Mouse (Mus musculus) liver, embryonic 13.5 days (tissue): Measurements from ENCODE around the gene Tex52. TPM values are rescaled to one million over a fixed set of nuclear protein-coding genes. Genes with fewer than 3 reads are reported as not detected.

Source experiments
- ATAC-seq: fragments of 200-750 bp; cut with Nextera tagmentation; 2 replicates; pipeline ENCODE4 v1.8.0; 2017; ENCODE audit warnings: low read depth, mild to moderate bottlenecking, moderate number of reproducible peaks, moderate library complexity
- DNase-seq: peaks from one replicate; pipeline ENCODE4 v3.0.0; 2022
- H3K27ac ChIP-seq: fragments of 300-500 bp; sonication (generic); 2 replicates; pipeline ENCODE4 v1.5.1; 2015; ENCODE audit warnings: moderate library complexity, mild to moderate bottlenecking, inconsistent platforms
- H3K27me3 ChIP-seq: fragments of 300-500 bp; sonication (generic); 2 replicates; pipeline ENCODE4 v1.6.1; 2015; ENCODE audit warnings: mild to moderate bottlenecking, inconsistent platforms
- H3K36me3 ChIP-seq: fragments of 300-500 bp; sonication (generic); 2 replicates; pipeline ENCODE4 v1.6.1; 2015; ENCODE audit warnings: mild to moderate bottlenecking, inconsistent platforms
- H3K4me1 ChIP-seq: fragments of 300-500 bp; sonication (generic); replicated peaks from 2 replicates; pipeline ENCODE4 v1.6.1; 2015; ENCODE audit warnings: inconsistent platforms
- H3K4me2 ChIP-seq: fragments of 300-500 bp; sonication (generic); 2 replicates; pipeline ENCODE4 v1.6.1; 2015; ENCODE audit warnings: inconsistent platforms, mild to moderate bottlenecking, moderate library complexity
- H3K4me3 ChIP-seq: fragments of 300-500 bp; sonication (generic); replicated peaks from 2 replicates; pipeline ENCODE4 v1.5.1; 2015; ENCODE audit warnings: mild to moderate bottlenecking, inconsistent platforms
- H3K9ac ChIP-seq: fragments of 300-500 bp; sonication (generic); 2 replicates; pipeline ENCODE4 v1.6.1; 2015; ENCODE audit warnings: mild to moderate bottlenecking, inconsistent platforms
- H3K9me3 ChIP-seq: fragments of 300-500 bp; sonication (generic); replicated peaks from 2 replicates; pipeline ENCODE4 v1.6.1; 2016; ENCODE audit warnings: inconsistent platforms
- WGBS: fragments of 180-500 bp; shearing (Covaris S2); methylation state at CpG from one replicate; pipeline ENCODE4 v1.1.7; 2015; ENCODE audit not compliant: insufficient replicate concordance; 5-methylcytosine and 5-hydroxymethylcytosine counted together
- polyA plus RNA-seq: library from polyadenylated mRNA; unstranded; fragments of >200 nt; fragmentation: Nextera tagmentation; extraction: Ambion mirVana; gene quantifications from 2 replicates; pipeline ENCODE4 v1.2.1, GENCODE M21; 2015

Tex52 gene
- polyA plus RNA-seq, 1 experiment from 2014 or later, result not detected

DNA sequence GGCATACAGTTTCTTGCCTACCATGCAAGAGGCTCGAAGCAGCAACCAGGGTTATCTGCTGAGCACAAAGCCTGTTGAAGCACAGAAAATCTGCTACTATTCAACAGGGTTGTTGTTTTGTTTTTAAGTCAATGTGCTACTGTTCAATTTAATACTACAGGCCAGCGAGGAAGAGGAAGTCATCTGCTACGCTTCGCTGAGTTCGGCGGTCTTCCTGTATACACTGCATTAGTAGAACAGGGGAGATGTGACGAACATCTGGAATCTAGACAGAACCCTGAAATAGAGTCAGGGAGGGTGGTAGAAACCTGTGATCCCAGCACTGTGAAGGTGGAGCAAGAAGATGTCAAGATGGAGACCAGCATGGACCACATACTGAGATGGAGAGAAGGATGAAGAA lies 8.5 kb downstream of the Tex52 start:
- Histone ChIP-seq H3K4me3 (no peak overlapping the region), H3K27ac (no peak overlapping the region), H3K9ac (no peak overlapping the region), H3K27me3 (no peaks in the 10 kb centered on the region), H3K36me3 (no peaks in the 10 kb centered on the region), H3K4me2 (no peak overlapping the region), H3K4me1 (no peaks in the 10 kb centered on the region), H3K9me3 (no peaks in the 10 kb centered on the region)
- no peak for DNase-seq
- no peak for ATAC-seq
- 54% methylated on average over 7 of the region's 7 CpGs for WGBS

DNA sequence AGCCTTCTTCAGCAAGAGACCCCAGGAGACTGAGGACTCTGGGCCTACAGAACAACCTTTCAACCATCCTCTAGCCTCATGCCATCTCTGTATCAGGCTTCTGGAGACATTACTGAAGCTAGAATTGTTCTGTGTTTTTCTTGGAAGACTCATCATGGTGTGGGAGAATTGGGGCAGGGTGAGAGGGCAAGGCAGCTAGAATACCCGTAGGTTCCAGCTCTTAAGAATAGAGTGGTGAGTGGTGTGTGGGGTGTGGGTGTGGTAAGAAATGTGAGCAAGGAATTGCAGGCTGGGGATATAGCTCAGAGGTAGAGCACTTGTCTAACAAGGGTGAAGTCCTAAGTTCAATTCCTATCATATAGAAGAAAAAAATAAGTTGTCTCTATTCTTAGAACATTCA lies 9.8 kb downstream of the Tex52 start:
- no peak overlapping the region for H3K4me3 ChIP-seq
- H3K9ac ChIP-seq, result no peak overlapping the region
- no peaks in the 10 kb centered on the region for H3K27me3 ChIP-seq
- H3K27ac ChIP-seq, result no peak overlapping the region
- no peak overlapping the region for H3K4me2 ChIP-seq
- ATAC-seq (no peak), DNase-seq (no peak)
- H3K36me3 ChIP-seq, result no peaks in the 10 kb centered on the region
- H3K9me3 ChIP-seq, result no peaks in the 10 kb centered on the region
- WGBS, result 54% methylated on average over 1 of the region's 1 CpGs
- H3K4me1 ChIP-seq, result no peaks in the 10 kb centered on the region

DNA sequence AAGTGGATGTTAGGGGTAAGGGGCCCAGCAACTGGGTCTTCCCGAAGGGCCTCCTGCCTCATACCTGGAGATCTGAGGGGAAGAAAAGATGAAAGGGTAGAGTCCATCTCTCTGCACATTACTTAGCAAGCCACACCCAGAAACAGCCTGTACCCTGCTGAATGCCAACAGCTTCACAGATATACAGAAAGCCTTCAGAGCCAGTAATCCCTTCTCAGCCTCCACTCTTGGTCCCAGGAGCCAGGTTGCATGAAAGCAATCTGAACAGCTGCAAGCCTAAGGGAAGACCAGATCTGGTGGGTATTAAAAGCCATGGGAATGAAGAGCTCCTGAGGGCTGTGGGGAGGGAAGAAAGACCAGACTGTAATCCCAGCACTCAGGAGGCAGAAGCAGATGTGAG lies 13.9 kb downstream of the Tex52 start:
- WGBS, result 88% methylated on average over 1 of the region's 1 CpGs
- Histone ChIP-seq H3K9ac (no peak overlapping the region), H3K36me3 (no peaks in the 10 kb centered on the region), H3K27me3 (no peaks in the 10 kb centered on the region), H3K4me2 (no peak overlapping the region), H3K4me1 (no peaks in the 10 kb centered on the region), H3K9me3 (no peaks in the 10 kb centered on the region), H3K27ac (no peak overlapping the region), H3K4me3 (no peak overlapping the region)
- DNase-seq (no peak), ATAC-seq (no peak)

DNA sequence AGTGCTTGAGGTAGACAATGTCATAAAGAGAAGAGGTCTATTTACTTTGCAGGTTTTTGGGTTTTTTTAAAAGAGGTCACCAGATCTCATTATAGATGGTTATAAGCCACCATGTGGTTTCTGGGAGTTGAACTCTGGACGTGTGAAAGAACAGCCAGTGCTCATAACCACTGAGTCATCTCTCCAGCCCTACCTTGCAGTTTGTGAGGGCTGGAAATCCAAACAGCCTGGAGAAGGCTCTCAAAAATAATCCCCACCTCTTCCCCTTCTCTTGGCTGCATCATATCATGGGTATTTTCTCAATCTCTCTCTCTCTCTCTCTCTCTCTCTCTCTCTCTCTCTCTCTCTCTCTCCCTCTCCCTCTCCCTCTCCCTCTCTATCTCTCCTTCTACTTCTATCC lies 15.4 kb downstream of the Tex52 start:
- no peak overlapping the region for H3K9ac ChIP-seq
- no peaks in the 10 kb centered on the region for H3K4me1 ChIP-seq
- no peaks in the 10 kb centered on the region for H3K9me3 ChIP-seq
- ATAC-seq (no peak), DNase-seq (no peak)
- H3K4me3 ChIP-seq, result no peak overlapping the region
- H3K4me2 ChIP-seq, result no peak overlapping the region
- WGBS, result 33% methylated on average over 1 of the region's 1 CpGs
- H3K27ac ChIP-seq, result no peak overlapping the region
- no peaks in the 10 kb centered on the region for H3K27me3 ChIP-seq
- H3K36me3 ChIP-seq, result no peaks in the 10 kb centered on the region

DNA sequence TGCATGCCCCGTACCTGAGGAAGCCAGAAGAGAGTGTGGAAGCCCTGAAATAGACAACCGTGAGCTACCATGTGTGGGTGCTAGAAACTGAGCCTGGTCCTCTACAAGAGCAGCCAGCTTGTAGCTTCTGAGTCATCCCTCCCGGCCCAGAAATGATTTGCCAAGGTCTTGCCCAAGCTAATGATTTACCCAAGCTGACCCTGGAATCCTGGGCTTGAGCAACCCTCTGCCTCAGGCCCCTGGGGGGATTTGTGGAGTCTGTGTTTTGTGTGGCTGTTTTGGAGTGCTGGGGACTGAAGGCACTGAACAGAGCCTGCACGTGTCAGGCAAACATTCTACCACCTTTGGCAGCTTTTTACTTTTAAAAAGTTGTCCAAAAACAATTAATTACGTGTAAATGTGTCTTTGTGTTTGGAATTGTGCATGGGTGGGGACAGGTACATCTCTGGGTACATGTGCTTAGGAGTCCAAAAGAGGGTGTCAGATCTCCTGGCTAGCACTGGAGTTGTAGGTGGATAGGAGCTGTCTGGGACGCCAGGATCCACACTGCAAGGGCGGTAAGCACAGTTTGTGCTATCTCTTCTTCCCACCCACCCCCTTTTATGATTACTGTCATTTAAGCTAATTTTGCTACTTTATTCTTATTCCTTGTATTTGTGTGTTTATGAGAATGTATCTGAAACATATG lies 22.5 kb downstream of the Tex52 start:
- no peaks in the 10 kb centered on the region for H3K36me3 ChIP-seq
- ATAC-seq (peak; percentile 55), DNase-seq (no peak)
- H3K4me2 ChIP-seq, result no peak overlapping the region
- no peaks in the 10 kb centered on the region for H3K27me3 ChIP-seq
- peak overlapping the region; percentile 47 for H3K27ac ChIP-seq
- no peak overlapping the region for H3K4me3 ChIP-seq
- H3K4me1 ChIP-seq, result peaks cover 3% of the 10 kb centered on the region; the same call in 1 of the 2 replicates
- H3K9me3 ChIP-seq, result no peaks in the 10 kb centered on the region
- 51% methylated on average over 7 of the region's 7 CpGs for WGBS
- no peak overlapping the region for H3K9ac ChIP-seq

DNA sequence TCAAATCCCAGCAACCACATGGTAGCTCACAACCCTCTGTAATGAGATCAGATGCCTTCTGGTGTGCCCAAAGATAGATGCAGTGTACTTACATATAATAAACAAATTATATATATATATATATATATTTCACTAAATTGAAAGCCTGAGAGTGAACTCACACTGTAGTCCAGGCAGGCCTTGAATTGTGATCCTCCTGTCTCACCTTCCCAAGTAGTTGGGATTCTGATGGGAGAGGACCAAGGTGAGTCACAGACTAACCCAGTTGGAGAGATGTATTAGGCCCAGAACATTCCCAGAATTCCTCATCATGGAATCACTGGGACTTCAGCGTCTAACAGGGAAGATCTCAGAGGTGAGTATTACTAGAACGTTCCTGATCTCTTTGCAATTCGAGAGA lies 23.7 kb downstream of the Tex52 start, which contains the start of gene Nrip2:
TSS of gene Nrip2 (plus strand) at position 301 of the 400 bp plus-strand sequence.
- WGBS, result 54% methylated on average over 3 of the region's 3 CpGs
- H3K4me2 ChIP-seq, result peak within 1 kb of the TSS; percentile 32
- H3K9ac ChIP-seq, result 0 out of 2 replicates have a peak within 1 kb of the TSS, but pooled peaks have one; percentile 26
- no peaks in the 10 kb centered on the region for H3K36me3 ChIP-seq
- no peaks in the 10 kb centered on the region for H3K27me3 ChIP-seq
- peak within 1 kb of the TSS; percentile 47 for H3K27ac ChIP-seq
- ATAC-seq (no peak), DNase-seq (no peak)
- H3K9me3 ChIP-seq, result no peaks in the 10 kb centered on the region
- peaks cover 3% of the 10 kb centered on the region; the same call in 1 of the 2 replicates for H3K4me1 ChIP-seq
- H3K4me3 ChIP-seq, result no peak within 1 kb of the TSS; the same call in 1 of the 2 replicates

DNA sequence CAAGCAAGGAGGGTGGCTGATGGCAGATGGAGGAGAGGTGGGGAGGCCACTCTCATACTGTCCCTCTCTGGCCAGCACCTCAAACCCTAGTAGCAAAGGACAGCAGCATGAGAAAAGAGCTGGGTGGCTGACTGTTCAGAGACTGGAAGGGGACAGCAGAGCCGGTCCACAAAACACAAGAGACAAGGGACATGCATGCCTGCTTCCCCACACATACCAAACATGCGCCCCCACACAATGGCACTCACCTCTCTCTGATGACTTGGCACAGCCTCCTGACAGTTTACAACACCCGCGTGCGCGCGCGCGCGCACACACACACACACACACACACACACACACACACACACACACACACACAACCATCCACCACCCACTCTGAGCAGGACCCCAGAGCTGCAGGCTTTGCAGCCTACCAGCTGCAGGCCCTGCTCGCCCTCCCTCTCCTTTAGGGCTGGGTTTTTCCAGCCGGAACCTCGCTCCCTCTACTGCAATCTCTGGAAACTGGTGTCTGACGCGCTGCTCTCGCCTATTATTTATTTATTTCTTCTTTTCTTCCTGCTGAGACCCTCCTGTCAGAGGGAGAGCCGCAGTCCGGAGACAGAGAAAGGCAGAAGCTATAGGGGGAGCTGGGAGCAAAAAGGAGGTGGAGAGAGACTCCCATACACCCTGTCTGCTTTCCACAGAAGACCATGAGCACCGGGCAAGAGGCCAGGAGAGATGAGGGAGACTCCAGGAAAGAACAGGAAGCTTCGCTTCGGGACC lies 24.3 kb downstream of the Tex52 start:
- Histone ChIP-seq H3K36me3 (no peaks in the 10 kb centered on the region), H3K4me3 (no peak overlapping the region; the same call in 1 of the 2 replicates), H3K9me3 (no peaks in the 10 kb centered on the region), H3K27ac (no peak overlapping the region), H3K9ac (0 out of 2 replicates have a peak overlapping the region, but pooled peaks have one; percentile 26), H3K27me3 (no peaks in the 10 kb centered on the region), H3K4me1 (peaks cover 3% of the 10 kb centered on the region; the same call in 1 of the 2 replicates), H3K4me2 (peak overlapping the region; percentile 32)
- ATAC-seq (0 out of 2 replicates have a peak, but pooled peaks have one; percentile 19), DNase-seq (no peak)
- WGBS, result 60% methylated on average over 20 of the region's 21 CpGs

DNA sequence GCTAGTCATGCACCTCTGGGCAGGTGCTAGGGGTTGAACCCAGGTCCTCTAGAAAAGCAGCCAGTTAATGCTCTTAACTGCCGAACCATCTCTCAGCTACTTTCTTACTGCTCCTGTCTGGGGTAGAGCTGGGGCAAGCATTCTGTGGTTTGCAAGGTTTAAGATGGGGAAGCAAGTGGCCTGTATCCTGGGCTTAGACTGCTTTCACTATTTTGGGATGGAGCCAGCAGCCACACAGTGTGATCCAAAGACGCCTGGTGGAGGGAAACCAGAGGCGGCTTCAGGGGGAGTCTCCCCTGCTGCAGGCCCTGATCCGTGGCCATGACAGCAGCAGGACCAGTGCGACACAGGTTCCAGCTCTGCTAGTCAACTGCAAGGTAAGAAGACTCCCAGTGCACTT lies 29.5 kb downstream of the Tex52 start:
- 57% methylated on average over 5 of the region's 5 CpGs for WGBS
- Histone ChIP-seq H3K4me3 (no peak overlapping the region), H3K27me3 (no peaks in the 10 kb centered on the region), H3K9ac (no peak overlapping the region), H3K36me3 (peaks cover 26% of the 10 kb centered on the region), H3K27ac (no peak overlapping the region), H3K9me3 (no peaks in the 10 kb centered on the region), H3K4me1 (no peaks in the 10 kb centered on the region), H3K4me2 (no peak overlapping the region)
- DNase-seq, result no peak
- ATAC-seq, result no peak

DNA sequence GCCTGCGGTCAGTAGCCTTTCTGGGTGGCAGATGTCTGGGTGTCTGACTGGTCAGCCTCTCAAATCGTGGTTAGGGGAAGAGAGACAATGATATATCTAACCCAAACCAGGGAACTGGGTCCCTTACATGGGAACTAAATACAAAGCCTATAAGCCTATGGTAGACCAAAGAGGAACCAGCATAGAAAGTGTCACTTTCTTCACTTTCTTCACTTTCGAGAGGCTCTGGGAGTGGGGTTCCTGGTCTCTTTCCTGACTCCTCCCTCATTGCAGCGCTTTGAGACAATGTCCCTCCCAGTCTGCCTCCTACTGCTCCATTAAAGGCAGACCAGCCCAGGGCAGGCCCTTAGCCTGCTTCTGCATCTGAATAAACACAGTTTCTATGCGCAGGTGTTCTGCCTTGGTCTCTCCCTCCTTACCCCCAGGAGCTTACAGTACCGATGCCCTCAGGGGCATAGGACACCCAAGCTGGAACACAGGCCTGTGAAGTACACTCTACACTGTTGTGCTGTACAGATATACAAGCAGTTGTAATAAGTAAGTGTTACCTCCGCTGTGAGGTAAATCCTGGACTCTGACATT lies 33.4 kb downstream of the Tex52 start:
- H3K4me1 ChIP-seq, result no peaks in the 10 kb centered on the region
- ATAC-seq, result no peak

DNA sequence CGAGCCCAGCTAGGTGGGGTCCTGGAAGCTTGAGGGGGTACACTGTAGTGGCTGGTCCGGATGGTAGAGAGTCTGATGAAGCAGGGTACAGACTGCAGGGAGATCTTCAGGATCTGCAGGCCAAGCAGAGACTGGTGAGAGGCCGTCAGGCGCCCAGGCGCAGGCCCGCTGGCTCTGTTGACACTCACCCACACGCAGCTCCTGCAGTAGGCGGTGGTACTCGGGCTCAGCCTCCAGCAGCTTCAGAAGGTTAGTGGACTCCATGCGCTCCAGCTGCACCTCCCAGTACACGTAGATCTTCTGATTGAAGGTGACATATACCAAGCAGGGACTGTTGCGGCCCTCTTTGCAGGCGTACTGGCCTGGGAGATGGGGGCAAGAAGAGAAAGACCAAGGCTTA lies 35.0 kb downstream of the Tex52 start:
- H3K36me3 ChIP-seq, result peaks cover 74% of the 10 kb centered on the region
- 87% methylated on average over 13 of the region's 13 CpGs for WGBS

More for the DNA sequence above, 33.4 kb downstream of the Tex52 start:
- WGBS, result 80% methylated on average over 7 of the region's 7 CpGs
- no peak overlapping the region for H3K4me3 ChIP-seq
- H3K4me2 ChIP-seq, result no peak overlapping the region
- H3K27me3 ChIP-seq, result no peaks in the 10 kb centered on the region
- peaks cover 63% of the 10 kb centered on the region for H3K36me3 ChIP-seq
- no peaks in the 10 kb centered on the region for H3K9me3 ChIP-seq
- no peak overlapping the region for H3K9ac ChIP-seq
- no peak overlapping the region for H3K27ac ChIP-seq
- DNase-seq, result no peak

DNA sequence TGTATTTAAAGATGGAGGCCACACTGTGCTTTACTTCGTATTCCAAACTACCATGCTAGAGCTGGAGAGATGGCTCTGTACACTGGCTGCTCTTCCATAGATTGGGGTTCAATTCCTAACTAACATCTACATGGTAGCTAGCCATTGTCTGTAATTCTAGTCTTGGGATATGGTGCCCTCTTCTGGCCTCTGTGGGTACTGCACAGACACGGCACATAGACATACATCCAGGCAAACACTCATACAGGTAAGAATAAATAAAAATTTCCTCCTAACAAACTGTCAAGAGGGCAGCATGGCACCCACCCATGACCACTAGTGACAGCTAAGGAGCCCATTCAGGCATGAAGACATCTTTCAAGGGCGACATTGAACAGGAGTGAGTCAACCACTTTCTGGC lies 35.9 kb downstream of the Tex52 start:
- peaks cover 80% of the 10 kb centered on the region for H3K36me3 ChIP-seq
- H3K4me3 ChIP-seq, result no peak overlapping the region
- no peaks in the 10 kb centered on the region for H3K9me3 ChIP-seq
- WGBS, result 21% methylated on average over 3 of the region's 3 CpGs
- H3K4me1 ChIP-seq, result no peaks in the 10 kb centered on the region
- peak; percentile 24; the same call in 1 of the 2 replicates for ATAC-seq
- H3K9ac ChIP-seq, result no peak overlapping the region
- no peak overlapping the region for H3K4me2 ChIP-seq
- peak; percentile 53 for DNase-seq
- H3K27me3 ChIP-seq, result no peaks in the 10 kb centered on the region
- H3K27ac ChIP-seq, result no peak overlapping the region

More for the DNA sequence above, 35.0 kb downstream of the Tex52 start:
- H3K9ac ChIP-seq, result no peak overlapping the region
- DNase-seq (no peak), ATAC-seq (no peak)
- no peak overlapping the region for H3K4me3 ChIP-seq
- H3K4me1 ChIP-seq, result no peaks in the 10 kb centered on the region
- no peaks in the 10 kb centered on the region for H3K27me3 ChIP-seq
- no peaks in the 10 kb centered on the region for H3K9me3 ChIP-seq
- H3K27ac ChIP-seq, result no peak overlapping the region
- no peak overlapping the region for H3K4me2 ChIP-seq
